Mouse (Mus musculus): ENCODE results near the gene Slc41a1.

Gene Slc41a1

GRCm38 (mm10) chr1:131828297-131829126 is 1.2 kb downstream of the Slc41a1 start:
- no peak for DNase-seq

GRCm38 (mm10) chr1:131829279-131829678 is 2.0 kb downstream of the Slc41a1 start:
- no peak for DNase-seq

- DNase-seq, result no peak
Measured at GRCm38 (mm10) chr1:131830561-131830960, 3.3 kb downstream of the Slc41a1 start.

GRCm38 (mm10) chr1:131830971-131831641 is 3.8 kb downstream of the Slc41a1 start:
- no peak for DNase-seq

- no peak for DNase-seq
Measured at GRCm38 (mm10) chr1:131837035-131837434, 9.7 kb downstream of the Slc41a1 start.

GRCm38 (mm10) chr1:131838542-131838941 is 11.2 kb downstream of the Slc41a1 start:
- no peak for DNase-seq

- DNase-seq, result no peak
Measured at GRCm38 (mm10) chr1:131839279-131839678, 12.0 kb downstream of the Slc41a1 start.

- no peak for DNase-seq
Measured at GRCm38 (mm10) chr1:131842221-131842620, 14.9 kb downstream of the Slc41a1 start.

GRCm38 (mm10) chr1:131843758-131844157 is 16.5 kb downstream of the Slc41a1 start:
- no peak for DNase-seq

- no peak for DNase-seq
Measured at GRCm38 (mm10) chr1:131844883-131845282, 17.6 kb downstream of the Slc41a1 start.

GRCm38 (mm10) chr1:131846255-131846654 is 19.0 kb downstream of the Slc41a1 start:
- DNase-seq, result peak; percentile 49 to 60

- no peak for DNase-seq
Measured at GRCm38 (mm10) chr1:131861811-131862210, 34.5 kb downstream of the Slc41a1 start.

GRCm38 (mm10) chr1:131865596-131865995 is 38.3 kb downstream of the Slc41a1 start:
- no peak for DNase-seq

- no peak for DNase-seq
Measured at GRCm38 (mm10) chr1:131866304-131866999, 39.2 kb downstream of the Slc41a1 start.

- DNase-seq, result peak; percentile 88
Measured at GRCm38 (mm10) chr1:131867093-131867945, 40.0 kb downstream of the Slc41a1 start, which contains the start of gene Rab29. Gene Rab29 (plus strand): TSS chr1:131867224.

GRCm38 (mm10) chr1:131867946-131868290 is 40.6 kb downstream of the Slc41a1 start:
- no peak for DNase-seq

- DNase-seq, result no peak
Measured at GRCm38 (mm10) chr1:131869561-131869960, 42.3 kb downstream of the Slc41a1 start.

GRCm38 (mm10) chr1:131872856-131873255 is 45.6 kb downstream of the Slc41a1 start:
- DNase-seq, result no peak

GRCm38 (mm10) chr1:131879816-131880215 is 52.5 kb downstream of the Slc41a1 start:
- DNase-seq, result no peak

- DNase-seq, result peak; percentile 21 to 38
Measured at GRCm38 (mm10) chr1:131882787-131883186, 55.5 kb downstream of the Slc41a1 start.

- DNase-seq, result no peak
Measured at GRCm38 (mm10) chr1:131886173-131886572, 58.9 kb downstream of the Slc41a1 start.

GRCm38 (mm10) chr1:131886641-131887040 is 59.3 kb downstream of the Slc41a1 start:
- DNase-seq, result no peak
